Mouse (Mus musculus) heart, adult 8-10 months (tissue): Measurements from ENCODE around the gene Dnajc28. TPM values are rescaled to one million over a fixed set of nuclear protein-coding genes. Genes with fewer than 3 reads are reported as not detected.
"Not testable (repeated sequence)": the region's sequence is repeated elsewhere in the genome, so short reads cannot be mapped to it uniquely, and the experiment has no call there.

Source experiments
- DNase-seq: peaks from one replicate; pipeline ENCODE4 v3.0.0; 2022; ENCODE audit warnings: low spot score
- total RNA-seq, 4 experiments: library from RNA; stranded (reverse); gene quantifications; 2 replicates each; pipeline ENCODE4 v1.2.4; 2022

Dnajc28 gene
- total RNA-seq: 10 to 100 TPM; 34.1 to 41.5 (median 39.8) TPM

DNA sequence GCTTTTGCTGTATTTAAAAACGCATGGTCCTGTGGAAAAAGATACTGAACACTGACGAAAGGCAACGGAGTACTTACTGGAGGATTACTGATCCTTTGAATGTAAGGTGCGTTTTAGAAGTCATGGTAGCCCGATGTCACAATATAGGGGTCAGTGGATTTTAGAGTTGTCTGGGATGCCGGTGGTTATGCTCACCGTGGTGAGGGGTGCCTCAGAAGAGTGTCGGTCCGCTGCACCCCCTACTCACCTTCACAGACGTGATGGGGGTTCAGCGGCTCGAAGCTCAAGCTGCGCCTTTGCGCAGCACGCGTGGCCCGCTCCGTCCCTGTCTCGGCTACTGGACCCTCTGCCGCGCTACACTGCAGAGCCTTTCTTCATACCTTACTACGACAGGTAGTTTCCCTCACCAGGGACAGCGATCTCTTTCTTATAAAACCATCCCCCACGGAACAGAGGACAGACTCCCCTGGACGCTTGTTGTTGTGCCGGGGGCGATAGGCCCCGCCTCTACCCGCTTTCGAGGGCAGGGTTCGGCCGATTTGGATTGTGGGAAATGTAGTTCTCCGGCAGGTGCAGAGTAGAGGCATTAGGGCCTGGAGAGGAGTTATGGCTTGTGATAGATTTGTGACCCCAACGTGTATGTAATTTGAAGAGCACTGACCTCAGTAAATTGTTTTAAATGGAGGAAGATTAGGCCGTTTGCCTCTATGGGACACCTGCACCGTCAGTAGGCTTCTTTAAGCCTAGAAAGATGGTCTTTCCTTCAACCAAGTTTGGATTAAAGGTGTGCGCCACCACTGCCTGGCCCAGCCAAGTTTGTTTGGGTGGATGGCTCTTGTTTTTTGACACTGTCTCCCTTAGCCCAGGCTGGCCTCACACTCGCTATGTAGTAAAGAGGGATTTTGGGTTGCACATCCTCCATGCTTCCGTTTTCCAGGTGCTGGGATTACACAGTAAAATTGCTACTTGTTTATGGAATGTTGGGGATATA lies at the start of gene Dnajc28:
Dnajc28 (minus strand) TSS at position 516 of the 991 bp plus-strand sequence.
- DNase-seq: peak; percentile 84

DNA sequence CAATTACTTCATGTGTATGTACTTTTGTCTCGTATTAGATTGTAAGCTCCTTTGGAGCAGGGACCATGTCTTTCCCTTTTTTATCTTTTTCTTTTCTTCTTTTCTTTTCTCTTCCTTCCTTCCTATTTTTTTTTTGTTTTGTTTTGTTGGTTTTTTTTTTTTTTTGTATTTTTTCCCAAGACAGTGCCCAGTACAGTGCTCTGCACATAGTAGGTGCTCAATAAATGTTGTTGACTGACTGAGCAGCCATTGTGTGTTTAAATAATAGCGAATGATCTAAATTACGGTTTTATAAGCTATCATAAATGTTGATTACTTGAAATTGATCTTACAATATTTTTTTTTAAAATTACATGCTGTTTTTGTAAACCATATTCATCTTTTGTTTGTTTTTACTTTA lies 45.0 kb upstream of the Dnajc28 start:
- DNase-seq: no peak

DNA sequence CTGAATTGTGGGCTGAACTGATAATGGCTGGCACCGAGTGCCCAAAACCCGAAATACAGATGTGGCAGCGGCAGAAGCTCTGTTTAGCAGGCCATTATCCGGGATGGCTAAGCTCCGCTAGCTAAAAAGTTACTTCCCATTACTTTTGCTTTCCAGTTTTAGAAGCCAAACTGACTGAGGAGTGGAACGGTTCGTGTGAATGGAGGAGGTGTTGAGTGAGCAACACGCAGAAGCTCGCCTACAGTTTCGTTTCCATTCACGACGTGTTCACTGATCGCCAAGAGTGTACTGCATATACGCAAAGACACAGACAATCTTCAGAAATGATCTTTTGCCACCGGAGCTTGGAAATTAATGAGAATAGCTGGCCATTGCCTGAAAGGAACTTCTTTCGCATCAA lies 43.5 kb upstream of the Dnajc28 start:
- no peak for DNase-seq

DNA sequence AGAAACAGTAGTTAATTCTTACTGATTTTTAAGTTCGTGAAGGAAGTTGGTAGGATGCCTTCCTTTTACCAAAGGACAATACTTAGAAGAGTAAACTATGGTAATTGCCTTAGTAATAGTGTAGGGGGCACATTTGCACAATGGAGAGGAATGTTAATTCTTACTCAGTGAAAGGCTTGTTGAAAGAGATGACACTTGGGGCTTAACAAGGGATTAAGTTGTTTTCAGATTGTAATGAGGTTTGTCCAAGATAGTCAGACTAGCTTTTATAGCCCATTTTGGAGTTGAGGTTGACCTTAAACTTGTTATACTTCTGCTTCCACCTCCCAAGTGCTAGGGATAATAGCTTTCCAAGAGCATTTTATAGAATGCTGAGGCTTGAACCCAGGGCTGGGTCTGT lies 42.6 kb upstream of the Dnajc28 start:
- no peak for DNase-seq

DNA sequence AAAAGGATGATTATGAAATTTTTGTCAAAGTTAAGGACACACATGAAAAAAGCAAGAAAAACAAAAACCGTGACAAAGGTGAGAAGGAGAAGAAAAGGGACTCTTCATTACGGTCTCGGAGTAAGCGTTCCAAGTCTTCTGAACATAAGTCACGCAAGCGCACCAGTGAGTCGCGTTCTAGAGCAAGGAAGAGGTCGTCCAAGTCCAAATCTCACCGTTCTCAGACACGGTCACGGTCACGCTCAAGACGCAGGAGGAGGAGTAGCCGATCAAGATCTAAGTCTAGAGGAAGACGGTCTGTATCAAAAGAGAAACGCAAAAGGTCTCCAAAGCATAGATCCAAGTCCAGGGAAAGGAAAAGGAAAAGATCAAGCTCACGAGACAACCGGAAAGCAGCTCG lies 41.0 kb upstream of the Dnajc28 start:
- no peak for DNase-seq

DNA sequence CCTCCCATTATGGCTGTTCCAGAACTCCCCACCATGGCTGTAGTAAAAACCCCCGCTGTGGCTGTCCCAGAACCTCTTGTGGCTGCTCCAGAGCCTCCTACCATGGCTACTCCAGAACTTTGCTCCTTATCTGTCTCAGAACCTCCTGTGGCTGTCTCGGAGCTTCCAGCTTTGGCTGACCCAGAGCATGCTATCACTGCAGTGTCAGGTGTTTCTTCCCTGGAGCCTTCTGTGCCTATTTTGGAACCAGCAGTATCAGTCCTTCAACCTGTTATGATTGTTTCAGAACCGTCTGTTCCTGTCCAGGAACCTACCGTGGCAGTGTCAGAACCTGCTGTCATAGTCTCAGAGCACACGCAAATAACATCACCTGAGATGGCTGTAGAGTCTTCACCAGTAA lies 39.6 kb upstream of the Dnajc28 start:
- DNase-seq: no peak

DNA sequence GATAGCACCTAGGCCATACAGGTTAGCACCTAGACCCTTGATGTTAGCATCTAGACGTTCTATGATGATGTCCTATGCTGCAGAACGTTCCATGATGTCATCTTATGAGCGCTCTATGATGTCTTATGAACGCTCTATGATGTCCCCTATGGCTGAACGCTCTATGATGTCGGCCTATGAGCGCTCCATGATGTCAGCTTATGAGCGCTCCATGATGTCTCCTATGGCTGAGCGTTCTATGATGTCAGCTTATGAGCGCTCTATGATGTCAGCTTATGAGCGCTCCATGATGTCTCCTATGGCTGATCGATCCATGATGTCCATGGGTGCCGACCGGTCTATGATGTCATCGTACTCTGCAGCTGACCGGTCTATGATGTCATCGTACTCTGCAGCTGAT lies 38.5 kb upstream of the Dnajc28 start:
- DNase-seq: no peak

DNA sequence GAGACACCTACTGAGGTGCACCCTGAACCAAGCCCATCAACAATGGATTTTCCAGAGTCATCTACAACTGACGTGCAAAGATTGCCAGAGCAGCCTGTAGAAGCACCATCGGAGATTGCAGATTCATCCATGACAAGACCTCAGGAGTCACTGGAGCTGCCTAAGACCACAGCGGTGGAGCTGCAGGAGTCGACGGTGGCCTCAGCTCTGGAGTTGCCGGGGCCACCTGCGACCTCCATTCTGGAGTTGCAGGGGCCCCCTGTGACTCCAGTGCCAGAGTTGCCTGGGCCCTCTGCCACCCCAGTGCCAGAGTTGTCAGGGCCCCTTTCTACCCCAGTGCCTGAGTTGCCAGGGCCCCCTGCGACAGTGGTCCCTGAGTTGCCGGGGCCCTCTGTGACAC lies 36.5 kb upstream of the Dnajc28 start:
- no peak for DNase-seq

DNA sequence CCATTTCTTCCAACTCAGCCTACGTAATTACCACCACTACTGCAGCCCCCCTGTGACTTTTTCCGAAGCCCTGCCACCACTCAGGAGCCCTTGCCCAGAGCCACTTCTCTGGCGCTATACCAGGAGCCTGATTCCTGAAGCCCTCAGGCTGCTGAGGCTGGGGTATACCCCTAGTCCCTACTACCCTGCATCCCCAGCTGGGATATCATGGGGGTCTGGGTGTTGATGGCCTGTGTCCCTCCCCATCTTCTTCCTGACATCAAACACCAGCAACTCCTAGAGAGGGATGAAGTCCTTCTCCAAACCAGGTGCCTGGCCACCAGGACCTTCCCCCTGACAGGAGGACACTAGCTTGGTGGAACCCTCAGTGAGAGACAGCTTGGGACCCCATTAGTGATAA lies 33.4 kb upstream of the Dnajc28 start:
- no peak for DNase-seq

DNA sequence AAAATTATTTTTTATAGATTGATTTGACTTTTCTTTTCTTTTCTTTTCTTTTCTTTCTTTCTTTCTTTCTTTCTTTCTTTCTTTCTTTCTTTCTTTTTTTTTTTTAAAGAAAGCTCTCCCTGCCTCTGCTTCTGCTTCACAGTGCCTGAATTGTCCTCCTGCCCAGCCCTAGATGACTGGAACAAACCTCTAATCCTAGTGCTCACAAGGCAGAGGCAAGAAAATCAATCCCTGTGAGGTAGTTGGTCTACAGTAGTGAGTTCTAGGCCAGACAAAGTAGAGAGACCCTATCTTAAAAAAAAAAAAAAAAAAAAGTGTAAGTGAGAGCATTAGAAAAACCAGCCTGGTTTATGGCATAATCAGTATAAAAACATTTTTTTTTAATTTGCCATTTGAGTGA lies 31.0 kb upstream of the Dnajc28 start:
- no peak for DNase-seq

DNA sequence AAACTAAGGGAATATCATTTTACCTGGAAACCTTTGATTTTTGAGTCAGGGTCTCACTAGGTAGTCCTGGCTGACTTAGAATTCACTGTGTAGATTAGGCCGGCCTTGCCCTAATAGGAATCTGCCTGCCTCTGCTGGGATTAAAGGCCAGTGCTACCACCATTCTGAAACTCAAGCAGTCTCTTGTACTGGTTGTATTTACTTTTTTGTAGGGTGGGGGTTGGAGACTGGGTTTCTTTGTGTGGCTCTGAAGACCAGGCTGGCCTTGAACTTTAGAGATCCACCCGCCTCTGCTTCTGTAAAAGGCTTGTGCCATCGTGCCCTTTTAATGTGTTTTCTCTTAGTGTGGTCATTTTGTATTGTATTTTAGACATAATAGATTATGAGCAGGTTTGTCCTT lies 30.4 kb upstream of the Dnajc28 start:
- DNase-seq: no peak

DNA sequence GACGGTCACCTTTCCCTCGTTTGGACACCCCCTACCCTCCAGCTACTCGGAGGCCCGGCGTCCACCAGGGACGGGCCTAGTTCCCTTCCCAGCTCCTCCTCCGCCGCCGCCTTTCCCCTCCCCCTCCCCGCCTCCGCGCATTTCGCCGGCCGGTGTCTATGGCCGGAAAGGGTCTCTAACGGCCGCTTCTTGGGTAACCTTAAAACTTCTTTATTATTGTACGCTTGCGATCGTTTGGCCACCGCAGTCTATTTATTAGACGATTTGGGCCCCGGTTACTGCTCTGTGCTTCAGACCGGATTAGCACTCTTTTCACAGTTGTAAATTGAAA lies 29.4 kb upstream of the Dnajc28 start:
- DNase-seq: peak; percentile 72

DNA sequence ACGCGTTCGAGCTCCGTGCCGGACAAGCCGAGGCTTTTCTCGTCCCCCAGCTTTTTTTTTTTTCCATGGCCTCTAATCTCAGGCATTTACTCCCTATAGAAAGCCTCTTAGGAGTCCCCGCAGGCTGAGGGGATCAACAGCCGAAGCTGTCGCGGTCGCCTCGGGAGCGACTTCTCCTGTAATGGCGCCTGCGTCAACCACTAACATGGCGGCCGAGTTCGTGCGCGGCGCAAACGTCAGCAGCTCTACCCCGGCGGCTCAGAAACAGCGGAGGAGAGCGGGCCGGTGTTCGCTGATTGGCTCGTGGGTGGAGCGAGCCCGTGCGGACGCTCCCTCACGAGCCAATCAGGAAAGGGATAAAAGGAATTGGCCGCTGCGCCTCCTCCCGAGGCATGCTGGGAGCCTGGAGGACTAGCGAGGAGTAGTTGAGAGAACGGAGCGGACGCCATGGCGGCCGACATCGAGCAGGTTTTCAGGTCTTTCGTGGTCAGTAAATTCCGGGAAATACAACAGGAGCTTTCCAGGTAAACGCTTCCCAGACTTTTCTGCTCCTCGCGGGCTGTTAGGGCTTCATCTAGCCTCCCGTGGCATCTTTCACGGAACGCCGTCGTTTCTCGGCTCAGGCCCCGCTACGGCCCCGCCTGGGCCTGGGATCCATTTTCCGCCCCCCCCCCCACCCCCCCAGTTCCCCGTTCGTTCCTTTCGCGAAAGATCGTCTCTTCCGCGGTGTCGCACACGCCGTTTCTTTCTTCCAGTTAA lies 28.8 kb upstream of the Dnajc28 start, which contains the start of gene Son:
Son (plus strand) TSS at position 46 of the 759 bp plus-strand sequence.
- DNase-seq: peak; percentile 96

DNA sequence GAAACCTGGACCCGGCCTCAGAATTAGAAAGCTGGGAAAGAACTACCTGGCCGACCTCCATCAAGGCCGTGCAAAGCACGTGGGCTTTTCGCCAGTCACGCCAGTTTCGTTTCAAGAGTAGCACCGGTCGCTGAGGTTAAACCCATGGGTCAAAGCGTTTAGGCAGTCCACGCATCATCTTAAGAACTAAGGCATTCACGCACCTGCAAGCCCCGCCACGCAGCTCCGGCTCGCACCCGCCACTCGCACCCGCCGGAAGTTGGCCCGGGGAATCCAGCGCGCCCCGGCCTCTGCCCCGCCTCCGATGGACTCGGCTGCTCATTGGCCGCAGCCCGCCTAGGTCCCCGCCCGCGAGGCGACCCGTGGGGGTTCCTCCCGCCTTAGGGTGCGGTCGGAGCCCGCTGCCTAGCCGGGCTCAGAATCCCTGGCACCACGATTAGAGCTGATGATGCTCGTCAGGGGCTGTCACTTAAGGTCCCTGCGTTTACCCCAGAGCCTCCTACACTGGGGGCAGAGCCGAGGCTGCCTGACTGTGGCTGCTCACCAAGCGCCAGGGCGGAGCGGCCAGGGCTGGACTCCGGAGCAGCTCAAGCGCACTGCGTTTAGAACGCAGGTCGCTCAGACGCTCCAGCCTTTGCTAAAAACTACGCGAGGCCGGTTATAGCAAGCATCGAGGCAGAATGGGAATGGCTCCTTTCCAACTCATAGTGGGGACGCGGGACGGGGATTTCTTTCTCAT lies 28.0 kb upstream of the Dnajc28 start, which contains the start of gene Gart:
Gart (minus strand) TSS at position 272 of the 739 bp plus-strand sequence.
- peak; percentile 94 for DNase-seq

DNA sequence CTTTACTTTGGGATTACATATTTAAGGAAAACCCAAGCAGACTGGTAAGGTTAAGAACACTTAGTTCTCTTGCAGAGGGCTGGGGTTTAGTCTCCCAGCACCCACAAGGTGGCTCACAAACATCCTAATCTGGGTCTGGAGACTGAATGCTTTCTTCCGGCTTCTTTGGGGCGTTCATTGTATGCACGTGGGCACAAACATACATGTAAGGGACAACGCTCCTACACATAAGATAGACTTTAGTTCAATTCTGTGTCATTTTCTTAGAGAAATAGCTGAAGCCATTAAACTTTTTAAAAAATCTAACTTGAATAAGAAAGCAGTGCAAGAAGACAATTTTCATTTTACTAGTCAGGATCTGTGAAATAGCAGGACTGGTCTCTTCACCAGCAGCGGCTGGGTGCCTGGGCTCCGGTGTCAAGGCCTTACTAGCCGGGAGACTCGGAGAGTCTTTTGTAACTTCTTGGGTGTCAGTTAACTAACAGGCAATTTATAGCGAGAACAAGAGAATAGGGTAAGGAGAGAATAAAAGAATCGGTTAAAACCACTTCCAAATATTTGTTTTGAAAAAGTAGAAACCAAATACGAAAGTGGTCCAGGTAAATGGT lies 27.3 kb upstream of the Dnajc28 start:
- no peak for DNase-seq

DNA sequence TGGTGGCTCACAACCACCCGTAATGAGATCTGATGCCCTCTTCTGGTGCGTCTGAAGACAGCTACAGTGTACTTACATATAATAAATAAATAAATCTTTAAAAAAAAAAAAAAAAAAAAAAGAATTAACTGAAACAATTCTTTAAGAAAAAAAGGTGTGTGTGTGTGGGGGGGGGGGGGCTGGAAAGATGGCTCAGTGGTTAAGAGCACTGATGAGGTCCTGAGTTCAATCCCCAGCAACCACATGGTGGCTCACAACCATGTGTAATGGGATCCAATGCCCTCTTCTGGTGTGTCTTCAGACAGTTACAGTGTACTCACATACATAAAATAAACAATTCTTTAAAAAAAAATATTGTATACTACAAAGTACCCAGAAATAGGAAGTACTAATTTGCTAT lies 26.6 kb upstream of the Dnajc28 start:
- not testable (repeated sequence) for DNase-seq

DNA sequence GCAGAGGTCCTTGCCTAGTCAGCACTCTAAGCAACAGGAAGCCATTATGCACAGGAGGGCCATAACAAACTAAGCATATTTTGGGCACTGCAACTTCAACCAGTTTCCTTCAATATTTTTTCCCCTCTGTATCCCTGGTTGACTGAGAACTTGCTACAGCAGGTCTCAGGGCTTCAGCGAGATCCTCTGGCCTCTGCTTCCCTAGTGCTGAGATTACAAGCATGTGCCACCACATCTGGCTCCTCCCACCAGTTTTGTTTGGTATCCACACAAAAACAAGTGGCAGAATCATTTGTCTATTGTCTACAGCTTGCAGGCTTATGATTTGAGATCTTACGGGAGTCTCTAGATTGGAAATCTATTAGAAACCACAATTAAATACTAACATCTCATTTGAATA lies 26.1 kb upstream of the Dnajc28 start:
- DNase-seq: no peak

DNA sequence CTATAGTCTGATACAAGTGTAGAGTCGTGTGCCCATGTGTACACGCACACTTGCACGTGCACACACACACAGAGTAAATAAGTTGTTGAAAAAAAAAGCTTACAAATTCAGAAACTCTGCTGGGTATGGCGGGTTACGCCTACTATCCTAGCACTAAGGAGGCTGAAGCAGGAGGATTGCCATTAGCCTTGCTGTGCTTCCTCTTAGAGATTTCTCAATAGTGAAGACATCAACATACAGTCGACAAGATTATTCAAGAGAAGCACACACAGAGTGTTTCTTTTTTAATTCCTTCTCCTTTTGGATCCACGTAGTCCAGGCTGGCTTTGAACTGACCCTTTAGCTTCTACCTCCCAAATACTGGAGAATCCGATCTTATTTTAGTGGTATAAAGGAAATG lies 21.3 kb upstream of the Dnajc28 start:
- DNase-seq: no peak

DNA sequence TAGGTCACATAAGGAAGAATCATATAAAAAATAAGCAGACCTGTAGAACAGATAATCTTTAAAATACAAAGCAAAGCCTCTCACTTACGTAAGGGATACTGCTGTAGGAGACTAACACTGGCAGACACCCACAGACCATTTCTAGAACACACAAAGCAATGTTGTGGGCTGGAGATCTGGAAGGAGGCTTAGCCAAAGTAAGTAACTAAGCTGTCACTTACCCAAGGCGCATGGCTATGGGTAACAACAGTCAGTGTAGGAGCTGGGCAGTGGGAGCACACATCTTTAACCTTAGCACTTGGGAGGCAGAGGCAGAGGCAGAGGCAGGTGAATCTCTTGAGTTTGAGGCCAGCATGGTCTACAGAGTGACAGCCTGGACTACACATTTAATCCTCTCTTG lies 20.8 kb upstream of the Dnajc28 start:
- DNase-seq: no peak

DNA sequence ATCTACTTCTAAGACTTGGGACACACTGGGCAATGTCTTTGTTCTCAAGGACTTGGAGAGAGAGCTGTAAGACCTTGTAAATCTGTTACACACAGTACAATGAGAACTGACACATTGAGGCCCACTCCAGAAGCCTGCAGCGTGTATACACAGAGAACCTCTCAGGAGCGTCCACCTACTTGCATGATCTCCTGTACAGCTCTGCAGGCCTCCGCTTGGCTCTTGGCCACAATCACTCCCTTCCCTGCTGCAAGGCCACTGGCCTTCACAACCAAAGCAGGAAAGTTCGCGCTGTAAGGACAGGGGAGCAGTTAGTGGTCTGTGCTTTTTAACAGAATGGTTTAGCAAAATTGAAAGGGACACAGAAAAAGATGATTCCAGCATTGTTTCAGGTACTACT lies 20.3 kb upstream of the Dnajc28 start:
- no peak for DNase-seq

DNA sequence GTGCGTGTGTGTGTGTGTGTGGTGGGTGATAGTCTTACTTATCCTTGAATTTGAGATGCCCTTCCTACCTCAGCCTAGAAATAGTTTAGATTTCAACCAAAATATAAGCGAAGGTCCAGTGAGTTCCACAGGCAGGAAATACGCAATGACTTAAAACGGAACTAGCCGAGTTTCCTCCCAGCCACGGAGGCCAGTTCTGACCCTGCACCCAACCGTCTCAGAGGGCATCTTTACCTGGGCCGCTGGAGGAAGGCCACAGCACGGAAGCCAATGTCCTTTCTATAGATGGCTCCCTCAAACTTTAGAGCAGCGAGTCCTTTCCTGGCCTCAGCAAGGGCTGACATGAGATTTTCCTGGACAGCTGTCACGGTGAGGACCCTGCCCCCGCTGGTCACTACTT lies 14.8 kb upstream of the Dnajc28 start:
- DNase-seq: no peak

DNA sequence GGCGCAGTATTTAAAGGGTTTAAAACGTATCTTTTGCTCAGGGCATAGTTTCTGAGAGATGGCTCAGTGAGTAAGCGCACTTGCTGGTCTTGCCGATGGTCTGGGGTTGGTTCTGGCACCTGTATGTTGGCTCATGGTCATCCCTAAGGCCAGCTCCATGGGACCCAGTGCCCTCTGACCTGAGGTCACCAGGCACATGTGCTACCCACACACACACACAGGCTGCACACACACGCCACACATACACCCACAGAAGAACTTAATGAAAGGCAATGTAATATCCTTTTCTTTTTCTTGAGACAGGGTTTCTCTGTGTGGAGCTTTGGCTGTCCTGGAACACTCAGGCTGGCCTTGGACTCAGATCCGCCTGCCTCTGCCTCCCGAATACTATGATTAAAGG lies 14.1 kb upstream of the Dnajc28 start:
- DNase-seq: no peak
